Mouse (Mus musculus): ENCODE measurements around the gene Hpse.

DNA sequence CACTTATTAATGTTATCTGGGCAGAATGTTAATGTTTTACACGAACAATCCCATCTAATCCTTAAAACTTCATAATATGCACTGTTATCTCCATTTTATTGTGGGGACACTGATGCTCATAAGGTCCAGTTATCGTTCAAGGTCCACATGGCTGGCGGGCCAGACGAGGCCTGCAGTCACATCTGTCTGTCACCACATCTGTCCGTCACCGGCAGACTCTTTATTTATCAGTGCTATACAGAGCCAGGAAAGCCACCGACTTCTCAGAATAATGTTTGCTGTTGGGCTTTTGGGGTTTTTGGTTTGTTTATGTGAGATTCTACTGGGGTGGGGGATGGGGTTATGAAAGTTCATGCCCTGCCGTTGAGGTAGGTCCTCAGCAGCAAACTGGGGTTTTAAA lies 81.0 kb downstream of the Hpse start:
- TF ChIP-seq POLR2A (IDR thresholded peaks at IDR 0.05; ENCODE audit: low read depth, low read length) (no peak), CTCF (IDR thresholded peaks at IDR 0.05; ENCODE audit: extremely low read depth, insufficient read length, insufficient replicate concordance, low read depth, low read length) (no peak)

All from small intestine, adult 2 months (tissue).